ENCODE assay signal across 8 mouse cellular contexts in the genomic region with DNA sequence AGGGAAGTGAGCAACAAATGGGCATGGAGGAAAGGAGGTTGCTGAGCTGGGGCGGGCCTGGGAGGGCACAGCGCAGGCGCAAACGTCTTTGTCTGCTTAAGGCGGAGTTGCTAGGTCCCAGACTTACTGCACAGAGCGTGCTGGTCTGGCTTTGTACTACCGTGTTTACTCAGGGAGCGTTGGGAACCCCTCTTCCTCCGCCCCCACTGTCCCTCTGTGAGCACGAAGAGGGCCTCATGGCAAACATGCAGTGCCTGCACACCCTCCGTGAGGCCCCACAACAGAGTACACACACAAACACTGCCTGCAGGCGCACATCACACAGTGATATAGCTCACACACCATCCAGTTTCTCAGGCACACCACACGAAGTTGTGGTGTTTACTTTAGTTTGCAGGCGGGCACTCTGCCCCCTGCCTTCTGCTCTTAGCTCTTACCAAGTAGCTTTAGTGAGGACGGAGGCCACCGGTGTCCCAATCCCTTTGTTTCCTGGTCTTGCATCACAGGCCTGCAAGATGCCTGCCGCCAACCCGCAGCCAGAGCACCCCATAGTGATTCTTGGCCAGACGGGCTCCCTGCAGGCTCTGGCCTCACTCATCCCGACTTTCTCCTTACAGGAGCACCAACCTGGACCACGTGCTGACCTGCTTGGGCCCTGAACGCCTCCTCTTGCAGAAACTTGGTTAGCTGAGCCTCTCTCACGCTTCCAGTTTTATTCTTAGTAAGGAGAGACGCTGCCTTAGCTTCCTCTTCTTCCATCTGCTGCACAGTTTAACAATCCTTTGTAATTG. TPM values are rescaled to one million over a fixed set of nuclear protein-coding genes. Genes with fewer than 3 reads are reported as not detected.
DNase-seq lines count a peak whose midpoint lies in the region; ATAC-seq and TF ChIP-seq lines count a peak whose summit lies in the region.

No protein-coding gene starts in this region.

- no peaks in the 10 kb centered on the region for H3K79me2 ChIP-seq in myocyte (ENCODE audit: control insufficient read depth, insufficient read depth)

- WGBS in heart, embryonic 13.5 days: 10% methylated on average over 24 of the region's 24 CpGs
- WGBS in liver, embryonic 11.5 days: 13% methylated on average over 24 of the region's 24 CpGs

- H3K4me3 ChIP-seq in heart, embryonic 13.5 days: peak overlapping the region; percentile 28
- peak overlapping the region; percentile 23; the same call in 1 of the 2 replicates for H3K4me3 ChIP-seq in liver, embryonic 11.5 days (ENCODE audit: low read depth, low read length)
- no peak overlapping the region for H3K4me3 ChIP-seq in myocyte

- H3K4me1 ChIP-seq in heart, embryonic 13.5 days: peaks cover 28% of the 10 kb centered on the region
- peaks cover 16% of the 10 kb centered on the region for H3K4me1 ChIP-seq in liver, embryonic 11.5 days (replicated peaks; ENCODE audit: control insufficient read depth, insufficient read depth, low read length)

- ATAC-seq in heart, embryonic 13.5 days (ENCODE audit: extremely low read depth, insufficient number of reproducible peaks, low FRiP score, low TSS enrichment): peak; percentile 70; the same call in 1 of the 2 replicates
- peak; percentile 92 for ATAC-seq in liver, embryonic 11.5 days (replicated peaks; ENCODE audit: low FRiP score)

- peak; percentile 91 for DNase-seq in CD4-positive, CD25-positive, alpha-beta regulatory T cell, adult 2 months (ENCODE audit: low read depth, low spot score)
- DNase-seq in brain, embryonic 18.5 days (ENCODE audit: low read depth, low spot score): peak; percentile 59
- peak; percentile 71 for DNase-seq in fibroblast of lung, adult 2 months (ENCODE audit: low read depth)
- DNase-seq in kidney, postnatal 10 days: peak; percentile 87
- peak; percentile 78 for DNase-seq in liver, embryonic 11.5 days (ENCODE audit: low spot score)
- DNase-seq in splenic B cell, adult 2 months (ENCODE audit: low read depth, low spot score): peak; percentile 89

- no peaks in the 10 kb centered on the region for H3K27me3 ChIP-seq in heart, embryonic 13.5 days (replicated peaks)
- H3K27me3 ChIP-seq in liver, embryonic 11.5 days (replicated peaks; ENCODE audit: control insufficient read depth, insufficient read depth, low read length): no peaks in the 10 kb centered on the region
- no peaks in the 10 kb centered on the region for H3K27me3 ChIP-seq in myocyte (ENCODE audit: control insufficient read depth, insufficient read depth, insufficient read length)
- H3K27me3 ChIP-seq in splenic B cell, adult 2 months (ENCODE audit: control insufficient read depth, insufficient read depth, low read length, poor library complexity, severe bottlenecking): no peaks in the 10 kb centered on the region

- no peak overlapping the region for H3ac ChIP-seq in myocyte (ENCODE audit: control insufficient read depth, insufficient read length)

- H3K9me3 ChIP-seq in heart, embryonic 13.5 days: no peaks in the 10 kb centered on the region
- no peaks in the 10 kb centered on the region for H3K9me3 ChIP-seq in liver, embryonic 11.5 days (ENCODE audit: control insufficient read depth, low read length)

- H3K27ac ChIP-seq in heart, embryonic 13.5 days (replicated peaks): peak overlapping the region; percentile 98
- H3K27ac ChIP-seq in liver, embryonic 11.5 days (ENCODE audit: low read depth, low read length): peak overlapping the region; percentile 97

- no peak for TF ChIP-seq POLR2A in myocyte (IDR thresholded peaks at IDR 0.05; ENCODE audit: insufficient read length, low read depth)

- H3K9ac ChIP-seq in heart, embryonic 13.5 days: peak overlapping the region; percentile 79
- H3K9ac ChIP-seq in liver, embryonic 11.5 days (ENCODE audit: low read depth, low read length): peak overlapping the region; percentile 69

- peak overlapping the region; percentile 63 for H3K4me2 ChIP-seq in heart, embryonic 13.5 days
- peak overlapping the region; percentile 67 for H3K4me2 ChIP-seq in liver, embryonic 11.5 days
- H3K4me2 ChIP-seq in myocyte (ENCODE audit: low read depth): peak overlapping the region; percentile 36

- no peaks in the 10 kb centered on the region for H3K36me3 ChIP-seq in heart, embryonic 13.5 days
- no peaks in the 10 kb centered on the region for H3K36me3 ChIP-seq in liver, embryonic 11.5 days (ENCODE audit: control insufficient read depth, insufficient read depth, low read length)
- H3K36me3 ChIP-seq in myocyte (ENCODE audit: control insufficient read depth, insufficient read depth): no peaks in the 10 kb centered on the region
- no peaks in the 10 kb centered on the region for H3K36me3 ChIP-seq in splenic B cell, adult 2 months (ENCODE audit: control insufficient read depth, insufficient read depth, low read length, poor library complexity, severe bottlenecking)

TF ChIP-seq in myocyte, 11 proteins besides CTCF, POLR2A, EP300 and RAD21:
- TF ChIP-seq CEBPB (IDR thresholded peaks at IDR 0.05; ENCODE audit: insufficient read depth, poor library complexity, severe bottlenecking) (peak; percentile 61; the same call in 1 of the 2 replicates), MYOG (IDR thresholded peaks at IDR 0.05; ENCODE audit: control insufficient read depth in 1 of 3, insufficient read depth in 1 of 3, insufficient read length in 2 of 3, low read depth in 2 of 3) (no peak), MAX (IDR thresholded peaks at IDR 0.05; ENCODE audit: low read depth) (no peak), REST (IDR thresholded peaks at IDR 0.05; ENCODE audit: insufficient read depth, insufficient read length) (no peak)

RNA-seq across cellular contexts. Expression of a gene that starts 38.6 kb away (rescaled TPM):
- 218 and 286 TPM in 2 replicates for polyA plus RNA-seq in heart, embryonic 13.5 days (2015; fragmentation: Nextera tagmentation; extraction: Ambion mirVana)
- 543 and 554 TPM in 2 replicates for polyA plus RNA-seq in liver, embryonic 11.5 days (2014; fragmentation: Nextera tagmentation; extraction: Ambion mirVana)
- 306 TPM for polyA plus RNA-seq in myocyte (2012; fragmentation: generic; extraction: Trizol)

RNA-seq across cellular contexts. Expression of a gene that starts 49.4 kb away (rescaled TPM):
- 16.8 and 20.0 TPM in 2 replicates for polyA plus RNA-seq in heart, embryonic 13.5 days (2015; fragmentation: Nextera tagmentation; extraction: Ambion mirVana)
- 24.8 and 25.9 TPM in 2 replicates for polyA plus RNA-seq in liver, embryonic 11.5 days (2014; fragmentation: Nextera tagmentation; extraction: Ambion mirVana)
- polyA plus RNA-seq in myocyte (2012; fragmentation: generic; extraction: Trizol): 6.9 TPM
